Mouse (Mus musculus) neural tube, embryonic 11.5 days (tissue): ENCODE measurements around the gene Gm498. TPM values are rescaled to one million over a fixed set of nuclear protein-coding genes. Genes with fewer than 3 reads are reported as not detected.

Source experiments
- ATAC-seq: fragments of 200-750 bp; cut with Nextera tagmentation; 2 replicates; pipeline ENCODE4 v1.8.0; 2017; ENCODE audit warnings: moderate number of reproducible peaks, mild to moderate bottlenecking, moderate TSS enrichment, moderate library complexity; ENCODE audit not compliant: insufficient read depth, low FRiP score, low TSS enrichment
- DNase-seq: peaks from one replicate; pipeline ENCODE4 v3.0.0-alpha.2; 2015; ENCODE audit warnings: low spot score
- H3K27ac ChIP-seq: fragments of 300-500 bp; sonication (generic); 2 replicates; pipeline ENCODE4 v1.5.1; 2014; ENCODE audit warnings: low read depth, mild to moderate bottlenecking, low read length
- H3K27me3 ChIP-seq: fragments of 300-500 bp; sonication (generic); 2 replicates; pipeline ENCODE4 v1.6.1; 2014; ENCODE audit warnings: mild to moderate bottlenecking, low read length, mixed read lengths; ENCODE audit not compliant: control insufficient read depth, insufficient read depth
- H3K36me3 ChIP-seq: fragments of 300-500 bp; sonication (generic); 2 replicates; pipeline ENCODE4 v1.6.1; 2014; ENCODE audit warnings: mild to moderate bottlenecking, low read length, moderate library complexity, mixed read lengths; ENCODE audit not compliant: control insufficient read depth, insufficient read depth
- H3K4me1 ChIP-seq: fragments of 300-500 bp; sonication (generic); 2 replicates; pipeline ENCODE4 v1.6.1; 2014; ENCODE audit warnings: low read length, mixed read lengths; ENCODE audit not compliant: control insufficient read depth, insufficient read depth
- H3K4me2 ChIP-seq: fragments of 300-500 bp; sonication (generic); 2 replicates; pipeline ENCODE4 v1.6.1; 2014; ENCODE audit warnings: low read depth, mild to moderate bottlenecking, moderate library complexity
- H3K4me3 ChIP-seq: fragments of 300-500 bp; sonication (generic); 2 replicates; pipeline ENCODE4 v1.5.1; 2014; ENCODE audit warnings: low read depth, low read length
- H3K9ac ChIP-seq: fragments of 300-500 bp; sonication (generic); 2 replicates; pipeline ENCODE4 v1.6.1; 2014; ENCODE audit warnings: mild to moderate bottlenecking, low read length
- H3K9me3 ChIP-seq: fragments of 300-500 bp; sonication (generic); 2 replicates; pipeline ENCODE4 v1.6.1; 2016; ENCODE audit warnings: low read length; ENCODE audit not compliant: control insufficient read depth
- WGBS: fragments of 180-500 bp; shearing (Covaris S2); extraction: QIAGEN DNeasy Blood & Tissue Kit; methylation state at CpG from one replicate; pipeline ENCODE4 v1.1.7; 2014; 5-methylcytosine and 5-hydroxymethylcytosine counted together
- microRNA-seq: library from miRNA; unstranded; fragments of <30 nt; microRNA quantifications from one replicate; pipeline ENCODE4, GENCODE M21; 2016
- polyA plus RNA-seq: library from polyadenylated mRNA; unstranded; fragments of >200 nt; fragmentation: Nextera tagmentation; extraction: Ambion mirVana; gene quantifications from 2 replicates; pipeline ENCODE4 v1.2.1, GENCODE M21; 2014

The Gm498 gene
- polyA plus RNA-seq, 1 experiment from 2014 or later: not detected

GRCm38 (mm10) chr7:143919031-143919679 lies 52.5 kb downstream of the Gm498 start:
- H3K4me1 ChIP-seq: no peaks in the 10 kb centered on the region
- ATAC-seq: no peak
- H3K9me3 ChIP-seq: no peaks in the 10 kb centered on the region
- H3K4me3 ChIP-seq: no peak overlapping the region
- H3K9ac ChIP-seq: no peak overlapping the region
- H3K27me3 ChIP-seq: no peaks in the 10 kb centered on the region
- H3K4me2 ChIP-seq: no peak overlapping the region
- 85% methylated on average over 3 of the region's 3 CpGs for WGBS
- DNase-seq: no peak
- no peaks in the 10 kb centered on the region for H3K36me3 ChIP-seq
- no peak overlapping the region for H3K27ac ChIP-seq

GRCm38 (mm10) chr7:143929899-143930298 lies 63.3 kb downstream of the Gm498 start:
- Histone ChIP-seq H3K4me2 (no peak overlapping the region), H3K27me3 (no peaks in the 10 kb centered on the region), H3K9ac (no peak overlapping the region), H3K9me3 (no peaks in the 10 kb centered on the region), H3K36me3 (no peaks in the 10 kb centered on the region), H3K4me3 (no peak overlapping the region), H3K4me1 (no peaks in the 10 kb centered on the region), H3K27ac (no peak overlapping the region)
- ATAC-seq (no peak), DNase-seq (no peak)
- 95% methylated on average over 1 of the region's 1 CpGs for WGBS

- Histone ChIP-seq H3K9me3 (no peaks in the 10 kb centered on the region), H3K4me1 (no peaks in the 10 kb centered on the region), H3K36me3 (no peaks in the 10 kb centered on the region), H3K4me3 (no peak overlapping the region), H3K4me2 (no peak overlapping the region), H3K27ac (no peak overlapping the region), H3K27me3 (no peaks in the 10 kb centered on the region), H3K9ac (no peak overlapping the region)
- 50% methylated on average over 4 of the region's 4 CpGs for WGBS
- peak; percentile 17 for DNase-seq
- ATAC-seq: peak; percentile 16; the same call in 1 of the 2 replicates
Observed at GRCm38 (mm10) chr7:143938647-143939046, 72.0 kb downstream of the Gm498 start.

- Histone ChIP-seq H3K4me2 (no peak overlapping the region), H3K9ac (no peak overlapping the region), H3K9me3 (no peaks in the 10 kb centered on the region), H3K4me3 (no peak overlapping the region), H3K4me1 (no peaks in the 10 kb centered on the region), H3K36me3 (no peaks in the 10 kb centered on the region), H3K27ac (no peak overlapping the region), H3K27me3 (no peaks in the 10 kb centered on the region)
- DNase-seq (no peak), ATAC-seq (no peak)
- WGBS: 67% methylated on average over 3 of the region's 3 CpGs
Observed at GRCm38 (mm10) chr7:143939476-143939875, 72.8 kb downstream of the Gm498 start.

GRCm38 (mm10) chr7:143942941-143943691 lies 76.5 kb downstream of the Gm498 start:
- Histone ChIP-seq H3K4me1 (no peaks in the 10 kb centered on the region), H3K4me2 (no peak overlapping the region), H3K36me3 (no peaks in the 10 kb centered on the region), H3K9ac (no peak overlapping the region), H3K9me3 (no peaks in the 10 kb centered on the region), H3K27me3 (no peaks in the 10 kb centered on the region), H3K27ac (no peak overlapping the region), H3K4me3 (no peak overlapping the region)
- no peak for ATAC-seq
- no peak for DNase-seq
- WGBS: 82% methylated on average over 14 of the region's 14 CpGs

- no peaks in the 10 kb centered on the region for H3K27me3 ChIP-seq
- 76% methylated on average over 6 of the region's 6 CpGs for WGBS
- H3K9ac ChIP-seq: no peak overlapping the region
- H3K36me3 ChIP-seq: no peaks in the 10 kb centered on the region
- H3K4me3 ChIP-seq: no peak overlapping the region
- no peaks in the 10 kb centered on the region for H3K9me3 ChIP-seq
- no peak overlapping the region for H3K27ac ChIP-seq
- ATAC-seq (no peak), DNase-seq (no peak)
- no peak overlapping the region for H3K4me2 ChIP-seq
- H3K4me1 ChIP-seq: no peaks in the 10 kb centered on the region
Observed at GRCm38 (mm10) chr7:143944421-143944980, 77.9 kb downstream of the Gm498 start.

Small RNA genes lying within 50 kb of the gene (microRNA-seq; reads per million reads assigned to microRNA genes)
- gene Mir6404: not detected

Other genes with a start within 250 kb of the Gm498 start
- gene Tnfrsf26, start 238.1 kb upstream of the Gm498 start, polyA plus RNA-seq: 0.27 and 0.35 TPM in 2 replicates
- 9.0 and 10.6 TPM in 2 replicates for gene Tnfrsf22, start 217.2 kb upstream of the Gm498 start, polyA plus RNA-seq
- gene Tnfrsf23, start 181.0 kb upstream of the Gm498 start, polyA plus RNA-seq: 0.20 and 0.68 TPM in 2 replicates
- 15.8 and 18.9 TPM in 2 replicates for gene Osbpl5, start 109.9 kb upstream of the Gm498 start, polyA plus RNA-seq
- not detected in 2 replicates for gene Mrgprg, start 99.8 kb upstream of the Gm498 start, polyA plus RNA-seq
- 2.8 and 4.4 TPM in 2 replicates for gene Mrgpre, start 82.3 kb upstream of the Gm498 start, polyA plus RNA-seq
- gene Nadsyn1, start 44.0 kb upstream of the Gm498 start, polyA plus RNA-seq: 8.7 and 8.9 TPM in 2 replicates
- 70.1 and 86.1 TPM in 2 replicates for gene Dhcr7, start 43.7 kb upstream of the Gm498 start, polyA plus RNA-seq
- gene Shank2, start 135.1 kb downstream of the Gm498 start, polyA plus RNA-seq: 2.1 and 2.4 TPM in 2 replicates